In genomic region chr10:95800693-95801442, GRCm38 (mm10) we compare ENCODE assay signal across 17 mouse cellular contexts. TPM values are rescaled to one million over a fixed set of nuclear protein-coding genes. Genes with fewer than 3 reads are reported as not detected.
DNase-seq lines count a peak whose midpoint lies in the region; ATAC-seq and TF ChIP-seq lines count a peak whose summit lies in the region.
"Had no signal": no experiment of that assay in that cellular context is flagged by ENCODE, and none has a peak within 500 bp of the region (broad histone marks: within the 10 kb centered on the region; RNA-seq: fewer than 3 reads in every experiment).

No protein-coding gene starts in this region.

- no peak for TF ChIP-seq CTCF in olfactory bulb, adult 2 months (IDR thresholded peaks at IDR 0.05; ENCODE audit: insufficient read depth, low read depth, low read length)

- DNase-seq in cerebellum, postnatal 10 days = peak; percentile 23 to 29
- no peak for DNase-seq in cerebellum, postnatal 4 days (ENCODE audit: low spot score in 2 of 2)
- no peak for DNase-seq in heart, adult 18-20 months
- peak; percentile 31 for DNase-seq in midbrain, embryonic 14.5 days
- no peak for DNase-seq in layer of hippocampus, postnatal 36 days
- DNase-seq: B cell, adult 2 months; lung, adult 18-20 months had no signal

- H3K9me3 ChIP-seq in heart, embryonic 16.5 days (replicated peaks; ENCODE audit: control insufficient read depth, low read length) = peaks cover 5% of the 10 kb centered on the region
- no peaks in the 10 kb centered on the region for H3K9me3 ChIP-seq in midbrain, embryonic 14.5 days (ENCODE audit: control insufficient read depth, low read length)
- H3K9me3 ChIP-seq in midbrain, embryonic 16.5 days (replicated peaks; ENCODE audit: control insufficient read depth, low read length, poor library complexity, severe bottlenecking) = no peaks in the 10 kb centered on the region
- H3K9me3 ChIP-seq: embryonic facial prominence, embryonic 10.5 days had no signal

- no peak overlapping the region for H3K4me2 ChIP-seq in heart, embryonic 16.5 days (ENCODE audit: low read depth, low read length)
- H3K4me2 ChIP-seq in midbrain, embryonic 14.5 days (ENCODE audit: low read length) = no peak overlapping the region
- H3K4me2 ChIP-seq in midbrain, embryonic 16.5 days (ENCODE audit: low read length) = no peak overlapping the region

- no peak for TF ChIP-seq POLR2A in olfactory bulb, adult 2 months (IDR thresholded peaks at IDR 0.05; ENCODE audit: insufficient read depth, low read depth, low read length)

- peak overlapping the region; percentile 48; the same call in 1 of the 2 replicates for H3K27ac ChIP-seq in heart, embryonic 16.5 days (ENCODE audit: low read length)
- H3K27ac ChIP-seq in midbrain, embryonic 14.5 days (replicated peaks; ENCODE audit: low read depth, low read length) = 0 out of 2 replicates have a peak overlapping the region, but pooled peaks have one; percentile 37
- no peak overlapping the region for H3K27ac ChIP-seq in midbrain, embryonic 16.5 days (ENCODE audit: low read length)
- 0 out of 2 replicates have a peak overlapping the region, but pooled peaks have one; percentile 3 for H3K27ac ChIP-seq in olfactory bulb, adult 2 months (ENCODE audit: insufficient read depth, low read depth, low read length)
- H3K27ac ChIP-seq: embryonic facial prominence, embryonic 10.5 days; heart, embryonic 10.5 days had no signal

- H3K4me1 ChIP-seq in heart, embryonic 16.5 days (ENCODE audit: control insufficient read depth, insufficient read depth, low read length) = peaks cover 9% of the 10 kb centered on the region
- peaks cover 4% of the 10 kb centered on the region; the same call in 1 of the 2 replicates for H3K4me1 ChIP-seq in midbrain, embryonic 14.5 days (ENCODE audit: control insufficient read depth, insufficient read depth, low read length)
- H3K4me1 ChIP-seq in midbrain, embryonic 16.5 days (ENCODE audit: control insufficient read depth, insufficient read depth, low read length) = peaks cover 4% of the 10 kb centered on the region; the same call in 1 of the 2 replicates
- peaks cover 4% of the 10 kb centered on the region for H3K4me1 ChIP-seq in olfactory bulb, adult 2 months (ENCODE audit: control insufficient read depth, insufficient read depth, low read length)
- H3K4me1 ChIP-seq: embryonic facial prominence, embryonic 10.5 days had no signal

- 52% methylated on average over 7 of the region's 7 CpGs for WGBS in heart, embryonic 16.5 days
- WGBS in midbrain, embryonic 14.5 days = 63% methylated on average over 7 of the region's 7 CpGs
- WGBS in midbrain, embryonic 16.5 days = 64% methylated on average over 7 of the region's 7 CpGs
- WGBS in olfactory bulb, adult 2 months = 56% methylated on average over 7 of the region's 7 CpGs

- no peak overlapping the region for H3K9ac ChIP-seq in heart, embryonic 16.5 days (ENCODE audit: low read length)
- no peak overlapping the region for H3K9ac ChIP-seq in midbrain, embryonic 14.5 days (replicated peaks; ENCODE audit: low read length)
- H3K9ac ChIP-seq in midbrain, embryonic 16.5 days (ENCODE audit: low read depth, low read length) = no peak overlapping the region

- H3K27me3 ChIP-seq in heart, embryonic 16.5 days (ENCODE audit: control insufficient read depth, insufficient read depth, low read length) = no peaks in the 10 kb centered on the region
- H3K27me3 ChIP-seq in midbrain, embryonic 14.5 days (ENCODE audit: control insufficient read depth, insufficient read depth, low read length) = no peaks in the 10 kb centered on the region
- no peaks in the 10 kb centered on the region for H3K27me3 ChIP-seq in midbrain, embryonic 16.5 days (ENCODE audit: control insufficient read depth, insufficient read depth, low read depth, low read length)

- H3K36me3 ChIP-seq in heart, embryonic 16.5 days (ENCODE audit: control insufficient read depth, insufficient read depth) = no peaks in the 10 kb centered on the region
- no peaks in the 10 kb centered on the region for H3K36me3 ChIP-seq in midbrain, embryonic 14.5 days (ENCODE audit: control insufficient read depth, insufficient read depth, low read length)
- H3K36me3 ChIP-seq in midbrain, embryonic 16.5 days (ENCODE audit: control insufficient read depth, insufficient read depth, low read length) = no peaks in the 10 kb centered on the region
- H3K36me3 ChIP-seq: embryonic facial prominence, embryonic 10.5 days; heart, embryonic 10.5 days had no signal

- H3K4me3 ChIP-seq in heart, embryonic 16.5 days (ENCODE audit: low read length) = no peak overlapping the region
- no peak overlapping the region for H3K4me3 ChIP-seq in midbrain, embryonic 14.5 days (replicated peaks; ENCODE audit: low read depth, low read length)
- no peak overlapping the region for H3K4me3 ChIP-seq in midbrain, embryonic 16.5 days (ENCODE audit: low read depth, low read length)
- H3K4me3 ChIP-seq in olfactory bulb, adult 2 months (ENCODE audit: insufficient read depth, low read depth, low read length) = no peak overlapping the region
- H3K4me3 ChIP-seq: embryonic facial prominence, embryonic 10.5 days; heart, embryonic 10.5 days had no signal

- no peak for ATAC-seq in heart, embryonic 16.5 days (replicated peaks; ENCODE audit: extremely low read depth, insufficient read depth, low FRiP score)
- no peak for ATAC-seq in midbrain, embryonic 14.5 days (ENCODE audit: low FRiP score, low TSS enrichment)
- ATAC-seq in midbrain, embryonic 16.5 days = no peak; the same call in 1 of the 2 replicates

RNA-seq across cellular contexts. Expression of gene Gm33543, which starts 41.9 kb away (rescaled TPM):
- not detected in 2 replicates for polyA plus RNA-seq in heart, embryonic 16.5 days (2015; fragmentation: Nextera tagmentation; extraction: Ambion mirVana)
- 1 to 10 TPM; 1.8 to 5.9 TPM for total RNA-seq in heart, adult 18-20 months (2021)
- polyA plus RNA-seq in midbrain, embryonic 14.5 days (2014; fragmentation: Nextera tagmentation; extraction: Ambion mirVana) = not detected in 2 replicates
- 0.13 TPM in 1 of 2 replicates, not detected in the other for polyA plus RNA-seq in midbrain, embryonic 16.5 days (2015; fragmentation: Nextera tagmentation; extraction: Ambion mirVana)
- not detected in 2 replicates for polyA plus RNA-seq in olfactory bulb, adult 2 months (2012; ENCODE audit: insufficient read depth, insufficient read length, low replicate concordance, missing spikeins)
- not detected for total RNA-seq in layer of hippocampus, postnatal 36 days (2021)
- total RNA-seq: ES-E14 had no signal
- polyA plus RNA-seq: embryonic facial prominence, embryonic 10.5 days; heart, embryonic 10.5 days; intestine, embryonic 14.5 days; limb, embryonic 14.5 days; small intestine, adult 2 months; stomach, embryonic 14.5 days had no signal

Comparison
In these comparisons a context has a peak if more than half of its experiments do, and no peak if none do; other contexts are left out.
1. DNase-seq: peak in cerebellum, postnatal 10 days (2 of 2) and midbrain, embryonic 14.5 days (single experiment); none in cerebellum, postnatal 4 days (0 of 2), heart, adult 18-20 months (0 of 2) and layer of hippocampus, postnatal 36 days (0 of 2).